Mouse (Mus musculus) activated CD4-positive, CD25-positive, alpha-beta regulatory T cell (primary cell): ENCODE results near the gene Rheb. TPM values are rescaled to one million over a fixed set of nuclear protein-coding genes. Genes with fewer than 3 reads are reported as not detected.

Experiments used
- polyA plus RNA-seq, 2 experiments: library from polyadenylated mRNA; unstranded; fragments of 100-300 nt; shearing (Covaris generic); gene quantifications; one replicate each; pipeline ENCODE4 v1.2.1; 2017

Gene Rheb
- polyA plus RNA-seq, result 100 to 1,000 TPM; 138 to 144 TPM

DNA sequence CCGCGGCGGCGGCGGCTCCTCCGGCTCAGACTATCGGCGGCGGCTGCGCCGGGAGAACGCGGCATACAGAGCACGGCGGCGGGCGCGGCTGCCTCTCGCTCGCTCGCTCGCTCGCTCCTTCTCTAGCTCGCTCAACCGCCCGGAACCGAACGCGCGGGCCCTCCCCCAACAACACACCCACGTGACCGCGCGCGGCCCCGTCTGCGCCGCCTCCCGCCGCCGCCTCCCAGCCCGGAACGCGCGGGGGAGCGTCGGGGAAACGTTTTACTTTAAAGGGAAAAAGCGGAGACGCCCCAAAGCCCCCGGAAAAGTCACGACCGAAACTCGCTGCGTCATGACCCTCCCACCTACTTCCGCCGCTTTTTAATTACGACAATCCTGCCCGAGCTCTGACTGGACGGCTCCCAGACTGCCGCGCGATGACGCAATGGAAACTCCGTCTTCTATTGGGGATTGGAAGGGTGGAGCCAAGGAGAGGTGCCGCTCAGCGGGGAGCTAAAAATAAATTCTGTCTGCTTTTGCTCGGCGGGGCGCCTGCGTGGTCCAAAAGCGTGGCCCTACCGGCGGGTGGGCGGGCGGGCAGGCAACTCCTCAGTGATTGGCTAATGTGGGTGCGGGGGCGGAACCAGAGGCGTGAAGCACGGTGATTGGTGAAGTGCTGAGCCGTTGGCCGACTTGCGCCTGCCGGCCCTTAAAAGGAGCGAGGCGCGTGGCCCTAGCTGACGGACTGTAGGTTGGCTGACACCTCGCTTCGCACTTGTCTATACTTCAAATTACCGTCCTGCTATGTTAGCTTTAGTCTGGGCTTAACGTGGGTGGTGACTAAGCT lies at the start of gene Rheb:
Rheb (minus strand) TSS at position 351 of the 829 bp plus-strand sequence.

DNA sequence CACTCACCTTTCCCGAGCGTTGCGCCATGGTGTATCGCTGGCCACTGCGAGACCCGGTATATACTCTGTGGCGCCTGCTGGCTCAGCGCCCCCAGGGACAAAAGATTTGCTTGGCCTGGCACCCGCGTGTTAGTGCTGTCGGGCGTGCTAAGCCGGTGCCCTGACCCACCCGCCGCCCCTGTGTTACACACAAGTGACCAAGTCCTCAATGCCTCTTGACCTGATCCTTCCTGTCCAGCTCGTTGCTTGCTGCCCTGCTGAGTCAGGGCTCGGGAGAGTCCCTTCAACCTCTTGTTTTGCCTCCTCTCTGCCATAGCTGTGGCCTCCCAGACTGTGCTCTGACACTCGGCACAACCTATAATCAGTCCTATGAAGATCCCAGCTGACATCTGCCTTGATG lies 84.6 kb downstream of the Rheb start, which contains the start of gene Crygn:
Crygn (minus strand) TSS at position 193 of the 400 bp plus-strand sequence.

Other genes starting within 250 kb of the Rheb start
- gene Smarcd3, start 218.2 kb downstream of the Rheb start, polyA plus RNA-seq, result 1 to 10 TPM; 1.0 to 4.9 TPM
- 10 to 100 TPM; 73.9 to 80.8 TPM for gene Nub1, start 157.1 kb downstream of the Rheb start, polyA plus RNA-seq
- under 1 TPM in 1 of 2 experiments, not detected in 1; 0.06 TPM for gene Wdr86, start 111.9 kb downstream of the Rheb start, polyA plus RNA-seq
- gene Crygn, start 84.6 kb downstream of the Rheb start, polyA plus RNA-seq, result 1 to 10 TPM; 1.5 to 1.6 TPM